Mouse (Mus musculus) 3T3-L1 (cell line): ENCODE results near the gene Map4k4.

Experiments used
- DNase-seq: peaks from one replicate; pipeline ENCODE4 v3.0.0-alpha.2; 2015; ENCODE audit warnings: low read depth, low spot score

Map4k4 gene

GRCm38 (mm10) chr1:39898686-39899085 lies 2.0 kb upstream of the Map4k4 start:
- no peak for DNase-seq

GRCm38 (mm10) chr1:39901063-39901811 lies 524 bp downstream of the Map4k4 start:
- DNase-seq = peak; percentile 60

- peak; percentile 62 for DNase-seq
Measured at GRCm38 (mm10) chr1:39901851-39902703, 1.4 kb downstream of the Map4k4 start.

GRCm38 (mm10) chr1:39902704-39903151 lies 2.0 kb downstream of the Map4k4 start:
- DNase-seq = peak; percentile 83

GRCm38 (mm10) chr1:39904720-39905119 lies 4.0 kb downstream of the Map4k4 start:
- DNase-seq = no peak

- DNase-seq = no peak
Measured at GRCm38 (mm10) chr1:39906921-39907320, 6.2 kb downstream of the Map4k4 start.

- no peak for DNase-seq
Measured at GRCm38 (mm10) chr1:39908976-39909375, 8.3 kb downstream of the Map4k4 start.

- peak; percentile 68 for DNase-seq
Measured at GRCm38 (mm10) chr1:39911446-39911845, 10.7 kb downstream of the Map4k4 start.

- no peak for DNase-seq
Measured at GRCm38 (mm10) chr1:39913256-39913655, 12.5 kb downstream of the Map4k4 start.

- no peak for DNase-seq
Measured at GRCm38 (mm10) chr1:39916144-39916543, 15.4 kb downstream of the Map4k4 start.

GRCm38 (mm10) chr1:39917855-39918516 lies 17.3 kb downstream of the Map4k4 start:
- DNase-seq = no peak

GRCm38 (mm10) chr1:39918517-39919115 lies 17.9 kb downstream of the Map4k4 start:
- DNase-seq = no peak

GRCm38 (mm10) chr1:39920616-39921015 lies 19.9 kb downstream of the Map4k4 start:
- DNase-seq = no peak

- DNase-seq = no peak
Measured at GRCm38 (mm10) chr1:39921996-39922395, 21.3 kb downstream of the Map4k4 start.

- DNase-seq = no peak
Measured at GRCm38 (mm10) chr1:39922714-39923113, 22.0 kb downstream of the Map4k4 start.

- DNase-seq = no peak
Measured at GRCm38 (mm10) chr1:39923395-39924337, 23.0 kb downstream of the Map4k4 start.

GRCm38 (mm10) chr1:39931055-39931454 lies 30.3 kb downstream of the Map4k4 start:
- DNase-seq = no peak

- DNase-seq = no peak
Measured at GRCm38 (mm10) chr1:39932216-39932739, 31.6 kb downstream of the Map4k4 start.

GRCm38 (mm10) chr1:39932922-39933321 lies 32.2 kb downstream of the Map4k4 start:
- DNase-seq = no peak

GRCm38 (mm10) chr1:39934954-39935353 lies 34.2 kb downstream of the Map4k4 start:
- no peak for DNase-seq
